Mouse (Mus musculus): ENCODE measurements at regions not wholly inside any gene's neighbourhood (a gene's known extent, or its start where the extent isn't known, plus 50 kb on each side); places are given as distances from the start of the nearest gene placed in this dataset.

GRCm38 (mm10) chr4:93225105-93225504 lies 110.2 kb downstream of the Tusc1 start:
- peak in 1 of 2 experiments; percentile 17 for DNase-seq (ENCODE audit: low spot score in 2 of 2)

- DNase-seq (ENCODE audit: low spot score in 2 of 2), result no peak
Measured at GRCm38 (mm10) chr4:93220747-93221146, 114.6 kb downstream of the Tusc1 start.

GRCm38 (mm10) chr4:93208399-93208798 lies 126.9 kb downstream of the Tusc1 start:
- no peak for DNase-seq (ENCODE audit: low spot score in 2 of 2)

GRCm38 (mm10) chr4:93199811-93200210 lies 135.5 kb downstream of the Tusc1 start:
- no peak for DNase-seq (ENCODE audit: low spot score in 2 of 2)

GRCm38 (mm10) chr4:93184332-93184731 lies 151.0 kb downstream of the Tusc1 start:
- no peak for DNase-seq (ENCODE audit: low spot score in 2 of 2)

All from urinary bladder, postnatal 4 days (tissue).